Mouse (Mus musculus) kidney, embryonic 14.5 days (tissue): ENCODE data around the gene Rbms1. TPM values are rescaled to one million over a fixed set of nuclear protein-coding genes. Genes with fewer than 3 reads are reported as not detected.
A peak's percentile ranks its signal among the peaks of the same experiment; 100 is the strongest.

Source experiments
- ATAC-seq: fragments of 200-750 bp; cut with Nextera tagmentation; 2 replicates; pipeline ENCODE4 v1.8.0; 2017; ENCODE audit warnings: moderate number of reproducible peaks, mild to moderate bottlenecking, moderate TSS enrichment, moderate library complexity; ENCODE audit not compliant: low FRiP score, low TSS enrichment
- H3K27ac ChIP-seq: fragments of 300-500 bp; sonication (generic); 2 replicates; pipeline ENCODE4 v1.5.1; 2014; ENCODE audit warnings: low read depth, mild to moderate bottlenecking, low read length, moderate library complexity, mixed read lengths
- H3K27me3 ChIP-seq: fragments of 300-500 bp; sonication (generic); 2 replicates; pipeline ENCODE4 v1.6.1; 2014; ENCODE audit warnings: mild to moderate bottlenecking, low read length; ENCODE audit not compliant: control insufficient read depth, insufficient read depth
- H3K36me3 ChIP-seq: fragments of 300-500 bp; sonication (generic); 2 replicates; pipeline ENCODE4 v1.6.1; 2014; ENCODE audit warnings: low read length, mixed read lengths; ENCODE audit not compliant: control insufficient read depth, insufficient read depth
- H3K4me1 ChIP-seq: fragments of 300-500 bp; sonication (generic); 2 replicates; pipeline ENCODE4 v1.6.1; 2014; ENCODE audit warnings: low read length, mixed read lengths; ENCODE audit not compliant: control insufficient read depth, insufficient read depth
- H3K4me2 ChIP-seq: fragments of 300-500 bp; sonication (generic); replicated peaks from 2 replicates; pipeline ENCODE4 v1.6.1; 2014; ENCODE audit warnings: low read depth, mild to moderate bottlenecking, low read length
- H3K4me3 ChIP-seq: fragments of 300-500 bp; sonication (generic); 2 replicates; pipeline ENCODE4 v1.5.1; 2014; ENCODE audit warnings: mild to moderate bottlenecking, low read length
- H3K9ac ChIP-seq: fragments of 300-500 bp; sonication (generic); 2 replicates; pipeline ENCODE4 v1.6.1; 2014; ENCODE audit warnings: low read depth, mild to moderate bottlenecking, low read length, moderate library complexity
- H3K9me3 ChIP-seq: fragments of 300-500 bp; sonication (generic); 2 replicates; pipeline ENCODE4 v1.6.1; 2016; ENCODE audit warnings: low read length; ENCODE audit not compliant: control insufficient read depth
- WGBS: fragments of 180-500 bp; shearing (Covaris S2); extraction: QIAGEN DNeasy Blood & Tissue Kit; methylation state at CpG from one replicate; pipeline ENCODE4 v1.1.7; 2014; 5-methylcytosine and 5-hydroxymethylcytosine counted together
- polyA plus RNA-seq: library from polyadenylated mRNA; unstranded; fragments of >200 nt; fragmentation: Nextera tagmentation; extraction: Ambion mirVana; gene quantifications from 2 replicates; pipeline ENCODE4 v1.2.1, GENCODE M21; 2014

Gene Rbms1
- polyA plus RNA-seq, 1 experiment from 2014 or later = 115 TPM

DNA sequence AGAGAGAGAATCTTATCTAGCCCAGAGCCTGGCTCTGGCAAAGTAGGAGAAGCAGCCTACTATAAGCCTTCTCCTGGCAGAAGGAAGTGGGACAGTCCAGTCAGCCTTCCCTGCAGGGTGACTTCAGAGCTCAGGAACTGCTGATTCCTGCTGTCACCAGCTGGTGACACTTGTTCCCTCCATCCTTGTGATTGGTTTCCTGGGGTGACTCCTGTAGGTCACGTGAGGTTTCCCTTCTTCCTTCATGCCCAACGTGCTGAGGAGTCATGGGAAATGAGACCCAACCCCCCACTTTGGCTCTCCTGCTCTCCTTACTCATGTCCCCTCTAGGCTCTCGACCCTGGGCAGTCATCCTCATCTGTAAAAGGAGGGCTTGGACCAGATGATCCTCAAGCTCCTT, 14.8 kb downstream of the Rbms1 start:
- H3K4me3 ChIP-seq = no peak overlapping the region
- H3K4me1 ChIP-seq = no peaks in the 10 kb centered on the region
- ATAC-seq = no peak
- 0 out of 2 replicates have a peak, but pooled peaks cover 3% of the 10 kb centered on the region for H3K9me3 ChIP-seq
- no peaks in the 10 kb centered on the region for H3K36me3 ChIP-seq
- no peak overlapping the region for H3K4me2 ChIP-seq
- H3K27ac ChIP-seq = no peak overlapping the region
- H3K9ac ChIP-seq = no peak overlapping the region
- 63% methylated on average over 3 of the region's 3 CpGs for WGBS
- H3K27me3 ChIP-seq = no peaks in the 10 kb centered on the region

- Histone ChIP-seq H3K4me1 (no peaks in the 10 kb centered on the region), H3K27ac (no peak overlapping the region), H3K4me2 (no peak overlapping the region), H3K9ac (no peak overlapping the region), H3K36me3 (no peaks in the 10 kb centered on the region), H3K27me3 (no peaks in the 10 kb centered on the region), H3K9me3 (0 out of 2 replicates have a peak, but pooled peaks cover 3% of the 10 kb centered on the region), H3K4me3 (no peak overlapping the region)
- WGBS = 93% methylated on average over 4 of the region's 4 CpGs
- no peak for ATAC-seq
Measured at GRCm38 (mm10) chr2:60947817-60948216, 15.2 kb downstream of the Rbms1 start.

GRCm38 (mm10) chr2:60940454-60940961, 22.5 kb downstream of the Rbms1 start:
- Histone ChIP-seq H3K4me2 (peak overlapping the region; percentile 12), H3K9me3 (no peaks in the 10 kb centered on the region), H3K4me3 (no peak overlapping the region; the same call in 1 of the 2 replicates), H3K9ac (no peak overlapping the region), H3K36me3 (no peaks in the 10 kb centered on the region), H3K27me3 (no peaks in the 10 kb centered on the region), H3K4me1 (peaks cover 10% of the 10 kb centered on the region; the same call in 1 of the 2 replicates), H3K27ac (peak overlapping the region; percentile 65)
- ATAC-seq = peak; percentile 93
- 32% methylated on average over 8 of the region's 8 CpGs for WGBS

GRCm38 (mm10) chr2:60939957-60940356, 23.0 kb downstream of the Rbms1 start:
- Histone ChIP-seq H3K4me3 (peak overlapping the region; percentile 4; the same call in 1 of the 2 replicates), H3K9ac (no peak overlapping the region), H3K9me3 (no peaks in the 10 kb centered on the region), H3K4me2 (peak overlapping the region; percentile 12), H3K36me3 (no peaks in the 10 kb centered on the region), H3K27ac (peak overlapping the region; percentile 15; the same call in 1 of the 2 replicates), H3K27me3 (no peaks in the 10 kb centered on the region), H3K4me1 (peaks cover 10% of the 10 kb centered on the region; the same call in 1 of the 2 replicates)
- WGBS = 75% methylated on average over 2 of the region's 2 CpGs
- peak; percentile 6; the same call in 1 of the 2 replicates for ATAC-seq

GRCm38 (mm10) chr2:60936910-60937309, 26.1 kb downstream of the Rbms1 start:
- Histone ChIP-seq H3K27ac (no peak overlapping the region), H3K4me2 (no peak overlapping the region), H3K9ac (no peak overlapping the region), H3K4me3 (no peak overlapping the region), H3K27me3 (no peaks in the 10 kb centered on the region), H3K9me3 (no peaks in the 10 kb centered on the region), H3K36me3 (no peaks in the 10 kb centered on the region), H3K4me1 (peaks cover 10% of the 10 kb centered on the region; the same call in 1 of the 2 replicates)
- ATAC-seq = no peak
- WGBS = 96% methylated on average over 14 of the region's 14 CpGs

DNA sequence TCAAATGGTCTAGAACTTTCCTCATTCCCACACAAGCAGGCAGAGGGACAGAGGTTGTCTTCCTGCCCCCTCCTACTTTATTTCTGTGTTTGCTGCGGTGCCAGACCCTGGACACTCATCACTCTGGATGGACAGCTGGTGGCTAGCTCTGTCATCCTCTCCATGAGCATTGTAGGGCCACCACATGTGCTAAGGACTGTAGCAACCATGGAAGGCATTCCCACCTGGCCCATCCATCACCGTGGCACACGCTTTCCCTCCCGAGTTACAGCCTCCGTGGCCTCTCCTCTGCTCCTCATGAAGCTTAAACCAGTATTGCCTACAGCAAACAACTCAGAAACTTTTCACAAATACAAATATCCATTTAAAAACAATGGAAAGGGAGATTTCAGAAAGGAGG, 34.0 kb downstream of the Rbms1 start:
- 87% methylated on average over 5 of the region's 5 CpGs for WGBS
- Histone ChIP-seq H3K9me3 (no peaks in the 10 kb centered on the region), H3K27me3 (no peaks in the 10 kb centered on the region)

DNA sequence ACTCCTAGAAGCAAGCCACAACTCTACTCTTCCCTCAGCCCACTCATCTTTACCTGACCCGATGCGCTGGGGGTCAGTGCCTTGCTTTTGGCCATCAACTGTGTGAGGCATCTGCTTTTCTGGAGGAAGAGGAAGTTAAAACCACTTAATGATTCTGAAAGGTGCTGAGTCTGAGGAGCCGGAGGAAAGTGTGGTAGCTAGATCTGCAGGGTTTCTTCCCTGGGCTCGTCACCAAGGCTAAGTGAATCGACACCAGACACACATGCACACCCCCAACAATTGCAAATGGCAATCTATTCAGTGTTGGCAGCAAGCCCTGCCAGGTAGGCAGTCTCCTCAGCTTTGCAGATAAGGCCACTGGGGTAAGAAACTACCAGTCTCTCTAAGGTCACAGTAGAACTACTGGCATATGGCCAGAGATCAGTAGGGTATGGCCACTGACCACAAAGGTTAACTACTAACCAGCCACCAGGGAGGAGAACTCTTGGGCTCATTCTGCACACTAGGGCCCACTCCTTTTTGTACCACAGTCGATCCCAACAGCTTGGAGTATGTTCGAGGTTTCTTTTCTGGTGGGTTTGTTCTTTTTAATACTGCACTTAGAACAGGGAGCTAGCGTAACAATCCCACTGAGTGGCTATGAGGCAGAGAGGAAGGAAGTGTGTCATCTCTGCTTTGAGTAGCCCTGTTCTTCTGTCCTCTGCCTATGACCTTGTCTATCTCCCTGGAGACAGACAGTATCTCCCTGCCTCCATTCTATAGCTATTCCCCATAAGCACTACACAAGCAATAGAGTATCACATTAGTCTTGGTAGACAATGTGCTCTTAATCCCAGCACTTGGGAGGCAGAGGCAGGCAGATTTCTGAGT, 34.9 kb downstream of the Rbms1 start:
- Histone ChIP-seq H3K27me3 (no peaks in the 10 kb centered on the region), H3K9ac (no peak overlapping the region), H3K27ac (no peak overlapping the region), H3K4me1 (peaks cover 19% of the 10 kb centered on the region), H3K4me3 (no peak overlapping the region), H3K4me2 (no peak overlapping the region), H3K9me3 (no peaks in the 10 kb centered on the region), H3K36me3 (no peaks in the 10 kb centered on the region)
- 81% methylated on average over 8 of the region's 8 CpGs for WGBS
- no peak for ATAC-seq

More for the DNA sequence above, 34.0 kb downstream of the Rbms1 start:
- H3K27ac ChIP-seq = no peak overlapping the region
- H3K9ac ChIP-seq = no peak overlapping the region
- H3K4me3 ChIP-seq = no peak overlapping the region
- H3K36me3 ChIP-seq = no peaks in the 10 kb centered on the region
- ATAC-seq = no peak
- peaks cover 16% of the 10 kb centered on the region for H3K4me1 ChIP-seq
- H3K4me2 ChIP-seq = no peak overlapping the region

DNA sequence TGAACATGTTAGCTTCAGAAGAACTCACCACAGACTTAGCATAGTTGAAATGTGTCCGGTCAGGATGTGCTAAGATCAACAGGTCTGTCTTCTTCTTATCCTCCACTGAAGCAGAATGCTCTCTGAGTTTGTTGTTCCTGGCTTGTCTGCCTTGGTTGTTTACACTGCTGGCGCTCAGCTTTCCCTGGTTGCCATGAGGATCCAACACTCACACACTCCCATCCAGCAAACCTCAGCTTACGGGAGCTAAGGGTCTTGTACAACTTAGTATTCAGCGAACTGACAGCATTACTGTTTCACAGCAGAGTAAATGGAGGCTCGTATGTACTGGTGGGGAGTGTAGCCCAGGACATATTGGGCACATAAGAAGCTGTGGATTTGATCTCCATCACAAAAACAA, 37.9 kb downstream of the Rbms1 start:
- 74% methylated on average over 5 of the region's 5 CpGs for WGBS
- Histone ChIP-seq H3K4me2 (no peak overlapping the region), H3K9ac (no peak overlapping the region), H3K27me3 (no peaks in the 10 kb centered on the region), H3K36me3 (no peaks in the 10 kb centered on the region), H3K4me1 (peaks cover 24% of the 10 kb centered on the region), H3K27ac (0 out of 2 replicates have a peak overlapping the region, but pooled peaks have one; percentile 18), H3K4me3 (no peak overlapping the region), H3K9me3 (no peaks in the 10 kb centered on the region)
- ATAC-seq = no peak
